Mouse (Mus musculus): ENCODE data around the gene Ormdl3.
A peak's percentile ranks its signal among the peaks of the same experiment; 100 is the strongest.

- TF ChIP-seq CTCF (conservative IDR thresholded peaks at IDR 0.05; ENCODE audit: insufficient read depth, insufficient read length, low read depth, low read length) (peak; percentile 34), POLR2A (IDR thresholded peaks at IDR 0.05; ENCODE audit: low read depth, low read length) (no peak)
These were observed 18.8 kb downstream of the Ormdl3 start for GRCm38 (mm10) chr11:98568326-98568725.
